Mouse (Mus musculus) erythroblast, embryonic 14.5 days (primary cell): ENCODE measurements around the gene Tfcp2. TPM values are rescaled to one million over a fixed set of nuclear protein-coding genes. Genes with fewer than 3 reads are reported as not detected.
"Not testable (repeated sequence)": the region's sequence is repeated elsewhere in the genome, so short reads cannot be mapped to it uniquely, and the experiment has no call there.

Experiments
- H3K27me3 ChIP-seq: 2 replicates; pipeline ENCODE4 v1.6.1; 2012; ENCODE audit warnings: inconsistent platforms; ENCODE audit not compliant: control insufficient read depth
- H3K36me3 ChIP-seq: 2 replicates; pipeline ENCODE4 v1.6.1; 2012; ENCODE audit warnings: mild to moderate bottlenecking, inconsistent platforms; ENCODE audit not compliant: control insufficient read depth
- H3K4me1 ChIP-seq: 2 replicates; pipeline ENCODE4 v1.6.1; 2012; ENCODE audit warnings: inconsistent platforms; ENCODE audit not compliant: control insufficient read depth
- H3K4me3 ChIP-seq: replicated peaks from 2 replicates; pipeline ENCODE3; 2012; ENCODE audit warnings: moderate library complexity, mild to moderate bottlenecking, inconsistent platforms
- H3K9me3 ChIP-seq: 2 replicates; pipeline ENCODE4 v1.6.1; 2012; ENCODE audit warnings: low read length, inconsistent platforms, mixed read lengths; ENCODE audit not compliant: control insufficient read depth
- GATA1 ChIP-seq: IDR thresholded peaks from 2 replicates; pipeline ENCODE4 v1.6.1; 2012; ENCODE audit warnings: low read length, inconsistent platforms, mixed read lengths
- TAL1 ChIP-seq: IDR thresholded peaks from 3 replicates; pipeline ENCODE4 v1.6.1; 2012; ENCODE audit warnings: low read length, inconsistent platforms, mixed read lengths
- polyA plus RNA-seq: library from polyadenylated mRNA; stranded (reverse); fragments of >175 nt; gene quantifications from 2 replicates; pipeline ENCODE4 v1.2.3, GENCODE M21; 2012

Gene Tfcp2
- polyA plus RNA-seq, 1 experiment: 0.16 TPM

DNA sequence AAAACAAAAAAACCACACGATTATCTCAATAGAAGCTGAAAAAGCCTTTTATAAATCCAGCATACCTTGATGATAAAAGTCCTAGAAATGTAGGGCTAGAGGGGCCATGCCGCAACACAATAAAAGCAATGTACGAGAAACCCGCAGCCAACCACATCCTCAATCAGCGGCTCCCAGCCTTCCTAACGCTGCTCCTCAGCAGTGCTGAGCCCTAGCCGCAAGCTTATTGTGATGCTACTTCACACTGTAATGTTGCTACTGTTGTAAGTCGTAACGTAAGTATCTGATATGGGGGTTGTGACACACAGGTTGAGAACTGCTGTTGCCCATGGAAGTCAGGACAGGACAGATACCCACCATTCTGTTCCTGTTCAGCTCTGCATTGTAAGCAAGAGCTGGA lies 12.4 kb downstream of the Tfcp2 start:
- peaks cover 4% of the 10 kb centered on the region for H3K36me3 ChIP-seq
- peaks cover 2% of the 10 kb centered on the region; the same call in 1 of the 2 replicates for H3K9me3 ChIP-seq
- H3K27me3 ChIP-seq: no peaks in the 10 kb centered on the region
- H3K4me1 ChIP-seq: peaks cover 2% of the 10 kb centered on the region; the same call in 1 of the 2 replicates
- no peak overlapping the region for H3K4me3 ChIP-seq
- TF ChIP-seq GATA1 (no peak), TAL1 (no peak)

DNA sequence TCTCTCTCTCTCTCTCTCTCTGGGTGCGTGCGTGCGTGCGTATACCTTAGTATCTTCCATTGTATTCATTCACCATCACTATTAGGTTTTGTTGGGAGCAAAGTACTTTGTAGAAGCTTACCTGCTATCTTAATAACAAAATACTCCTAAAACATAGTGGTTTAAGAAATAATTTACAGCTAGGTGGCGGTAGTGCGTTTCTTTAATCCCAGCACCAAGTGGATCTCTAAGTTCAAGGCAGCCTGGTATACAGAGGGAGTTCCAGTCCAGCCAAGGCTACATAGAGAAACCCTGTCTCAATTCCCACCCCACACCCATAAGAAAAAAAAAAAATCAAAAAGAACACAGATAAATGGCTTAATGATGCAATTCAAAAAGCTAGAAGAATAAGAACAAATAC lies 13.9 kb downstream of the Tfcp2 start:
- TF ChIP-seq GATA1 (no peak), TAL1 (no peak)
- Histone ChIP-seq H3K36me3 (peaks cover 6% of the 10 kb centered on the region), H3K27me3 (no peaks in the 10 kb centered on the region), H3K4me3 (no peak overlapping the region), H3K9me3 (peaks cover under 1% of the 10 kb centered on the region; the same call in 1 of the 2 replicates), H3K4me1 (peaks cover 2% of the 10 kb centered on the region; the same call in 1 of the 2 replicates)

DNA sequence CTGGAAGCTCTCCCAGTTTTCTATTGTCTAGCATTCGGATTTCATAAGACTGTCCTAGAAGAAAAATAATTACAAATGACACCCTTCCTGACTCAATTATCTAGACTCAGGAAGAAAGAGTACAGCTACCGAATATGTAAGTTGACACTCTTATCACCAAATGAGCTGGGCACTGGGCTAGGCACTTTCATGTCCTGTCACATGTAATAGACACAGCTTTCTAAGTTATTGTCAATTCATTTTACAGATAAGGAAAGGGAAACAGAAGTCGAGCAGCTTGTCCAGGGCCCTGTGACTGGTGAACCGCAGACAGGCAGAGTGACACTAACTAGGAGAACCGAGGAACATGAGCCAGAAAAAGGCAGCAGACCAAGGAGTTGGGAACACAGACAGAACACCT lies 23.9 kb downstream of the Tfcp2 start:
- H3K27me3 ChIP-seq: no peaks in the 10 kb centered on the region
- no peaks in the 10 kb centered on the region for H3K4me1 ChIP-seq
- peaks cover 1% of the 10 kb centered on the region; the same call in 1 of the 2 replicates for H3K36me3 ChIP-seq
- no peak overlapping the region for H3K4me3 ChIP-seq
- TF ChIP-seq TAL1 (no peak), GATA1 (no peak)
- no peaks in the 10 kb centered on the region for H3K9me3 ChIP-seq

DNA sequence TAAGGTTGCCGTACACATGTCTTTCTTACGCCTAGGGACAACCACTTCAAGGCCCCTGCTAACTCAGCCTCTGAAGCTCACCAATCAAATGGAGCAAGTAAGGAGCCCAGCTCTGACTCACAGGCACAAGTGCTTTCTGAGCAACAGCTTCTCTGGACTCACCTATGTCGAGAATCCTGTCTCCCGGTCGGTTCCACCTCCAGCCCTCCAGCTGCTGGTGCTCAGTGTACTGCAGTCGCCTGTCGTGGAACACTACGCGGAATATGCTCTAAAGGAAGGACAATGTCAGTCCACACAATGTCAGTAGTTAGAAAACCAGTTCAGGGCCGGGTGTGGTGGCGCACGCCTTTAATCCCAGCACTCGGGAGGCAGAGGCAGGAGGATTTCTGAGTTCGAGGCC lies 26.4 kb downstream of the Tfcp2 start:
- TF ChIP-seq TAL1 (no peak), GATA1 (no peak)
- peaks cover 2% of the 10 kb centered on the region; the same call in 1 of the 2 replicates for H3K36me3 ChIP-seq
- no peak overlapping the region for H3K4me3 ChIP-seq
- no peaks in the 10 kb centered on the region for H3K4me1 ChIP-seq
- H3K9me3 ChIP-seq: no peaks in the 10 kb centered on the region
- H3K27me3 ChIP-seq: no peaks in the 10 kb centered on the region

DNA sequence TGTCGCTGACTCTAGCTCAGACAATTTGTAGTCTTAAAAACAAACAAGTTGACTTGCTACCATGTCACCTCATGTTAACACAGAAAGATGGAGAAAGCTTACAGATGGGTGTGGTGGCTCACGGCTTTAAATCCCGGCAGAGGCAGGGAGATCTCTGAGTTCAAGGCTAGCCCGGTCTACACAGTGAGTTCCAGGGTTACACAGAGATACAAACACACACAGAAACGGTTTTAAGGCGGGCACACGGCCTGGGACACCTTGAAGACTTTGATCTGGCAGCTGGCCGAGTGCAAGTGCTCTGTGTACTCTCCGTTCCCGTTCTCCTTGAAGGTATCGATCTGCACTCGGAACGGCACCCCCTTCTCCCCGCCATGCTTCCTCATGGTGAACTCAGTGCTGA lies 31.5 kb downstream of the Tfcp2 start:
- TF ChIP-seq TAL1 (no peak), GATA1 (no peak)
- Histone ChIP-seq H3K36me3 (peaks cover 14% of the 10 kb centered on the region), H3K4me1 (no peaks in the 10 kb centered on the region), H3K9me3 (no peaks in the 10 kb centered on the region), H3K4me3 (no peak overlapping the region), H3K27me3 (no peaks in the 10 kb centered on the region)

DNA sequence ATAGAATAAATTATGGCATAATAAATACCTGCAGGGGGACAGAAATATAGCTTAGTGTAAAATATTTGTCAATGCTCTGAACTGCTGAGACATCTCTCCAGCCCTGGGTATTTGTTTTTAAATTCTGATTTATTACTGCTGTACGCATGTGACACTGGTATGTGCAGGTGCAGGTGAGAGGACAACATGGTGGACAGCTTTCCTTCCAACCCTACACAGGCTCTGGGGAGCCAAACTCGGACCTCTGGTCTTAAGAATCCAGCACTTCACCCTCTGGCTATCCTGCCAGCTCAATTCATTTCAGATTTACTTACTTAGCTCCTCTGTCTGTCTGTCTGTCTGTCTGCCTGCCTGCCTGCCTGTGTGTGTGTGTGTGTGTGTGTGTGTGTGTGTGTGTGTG lies 36.7 kb downstream of the Tfcp2 start:
- H3K27me3 ChIP-seq: no peaks in the 10 kb centered on the region
- H3K36me3 ChIP-seq: peaks cover 41% of the 10 kb centered on the region
- no peaks in the 10 kb centered on the region for H3K4me1 ChIP-seq
- TF ChIP-seq TAL1 (no peak), GATA1 (no peak)
- H3K9me3 ChIP-seq: no peaks in the 10 kb centered on the region
- no peak overlapping the region for H3K4me3 ChIP-seq

DNA sequence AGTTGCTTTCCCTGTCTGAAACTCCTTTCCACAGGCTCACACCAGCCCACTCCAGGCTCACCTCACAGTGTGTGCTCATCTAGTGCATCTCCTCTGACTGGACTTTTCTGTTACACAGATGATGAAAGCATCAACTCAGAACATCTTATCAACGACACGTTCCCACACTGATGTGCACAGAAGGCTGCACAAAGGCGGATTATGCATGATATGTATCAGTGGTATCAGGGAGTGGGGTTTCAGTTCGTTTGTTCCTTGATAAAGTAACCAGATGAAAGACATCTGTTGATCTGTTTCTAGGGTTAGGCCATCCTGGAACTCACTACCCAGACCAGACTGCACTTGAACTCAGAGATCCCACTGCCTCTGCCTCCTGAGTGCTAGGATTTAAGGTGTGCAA lies 38.4 kb downstream of the Tfcp2 start:
- Histone ChIP-seq H3K4me3 (no peak overlapping the region), H3K27me3 (no peaks in the 10 kb centered on the region), H3K36me3 (peaks cover 44% of the 10 kb centered on the region), H3K9me3 (no peaks in the 10 kb centered on the region), H3K4me1 (no peaks in the 10 kb centered on the region)
- no peak for TF ChIP-seq GATA1

DNA sequence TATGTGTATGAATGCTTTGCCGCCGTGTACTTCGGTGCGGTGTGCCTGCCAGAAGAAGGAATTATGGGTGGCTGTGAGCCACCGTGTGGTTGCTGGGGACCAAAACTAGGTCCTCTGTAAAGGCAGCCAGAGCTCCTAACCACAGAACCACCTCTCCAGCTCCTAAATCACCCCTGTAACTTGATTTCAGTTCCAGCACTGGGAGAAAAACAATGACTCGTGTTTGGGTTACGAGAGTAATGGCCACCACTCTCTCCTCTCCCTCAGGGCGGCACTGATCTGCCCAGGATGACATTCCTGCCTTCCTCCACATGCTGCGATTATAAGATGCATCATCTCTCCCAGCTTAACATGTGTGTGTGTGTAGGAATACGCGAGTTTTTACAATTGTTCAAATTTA lies 41.7 kb downstream of the Tfcp2 start:
- H3K4me1 ChIP-seq: no peaks in the 10 kb centered on the region
- TF ChIP-seq TAL1 (no peak), GATA1 (no peak)
- peaks cover 47% of the 10 kb centered on the region for H3K36me3 ChIP-seq
- H3K9me3 ChIP-seq: no peaks in the 10 kb centered on the region
- H3K4me3 ChIP-seq: no peak overlapping the region
- no peaks in the 10 kb centered on the region for H3K27me3 ChIP-seq

DNA sequence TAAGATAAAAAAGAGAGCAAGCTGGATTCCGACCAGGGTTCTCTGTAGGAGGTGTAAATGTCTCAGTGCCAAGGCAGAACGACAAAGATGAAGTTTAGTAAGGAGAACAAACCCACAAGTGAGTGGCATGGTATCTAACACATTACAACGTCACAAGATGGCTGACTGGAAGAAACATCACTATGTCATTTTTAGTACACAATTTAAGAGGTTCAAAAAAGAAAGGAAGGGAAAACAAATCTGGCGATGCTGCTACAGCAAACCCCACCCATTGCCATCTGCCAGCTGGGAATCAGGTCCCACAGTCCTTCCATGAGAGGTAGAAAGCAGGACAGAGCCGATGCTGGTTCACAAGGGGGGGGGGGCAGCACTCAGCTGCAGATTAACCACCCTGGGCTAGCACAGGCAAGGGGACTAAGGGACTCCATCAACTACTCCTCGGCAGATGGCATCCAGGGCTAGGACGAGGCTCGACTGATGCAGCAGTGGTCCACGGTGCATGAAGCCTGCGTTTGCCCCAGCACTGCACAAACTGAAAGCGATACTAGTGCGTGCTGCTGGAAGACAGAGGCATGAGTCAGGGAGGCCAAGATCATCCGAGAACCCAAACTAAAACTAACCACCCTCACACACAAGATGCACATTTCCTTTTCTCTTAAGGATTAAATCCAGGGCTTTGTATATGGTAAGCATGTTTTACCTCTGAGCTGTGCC lies 43.2 kb downstream of the Tfcp2 start:
- peaks cover 45% of the 10 kb centered on the region for H3K36me3 ChIP-seq
- no peak overlapping the region for H3K4me3 ChIP-seq
- H3K9me3 ChIP-seq: no peaks in the 10 kb centered on the region
- no peaks in the 10 kb centered on the region for H3K27me3 ChIP-seq
- TF ChIP-seq TAL1: no peak
- no peak for TF ChIP-seq GATA1
- no peaks in the 10 kb centered on the region for H3K4me1 ChIP-seq

DNA sequence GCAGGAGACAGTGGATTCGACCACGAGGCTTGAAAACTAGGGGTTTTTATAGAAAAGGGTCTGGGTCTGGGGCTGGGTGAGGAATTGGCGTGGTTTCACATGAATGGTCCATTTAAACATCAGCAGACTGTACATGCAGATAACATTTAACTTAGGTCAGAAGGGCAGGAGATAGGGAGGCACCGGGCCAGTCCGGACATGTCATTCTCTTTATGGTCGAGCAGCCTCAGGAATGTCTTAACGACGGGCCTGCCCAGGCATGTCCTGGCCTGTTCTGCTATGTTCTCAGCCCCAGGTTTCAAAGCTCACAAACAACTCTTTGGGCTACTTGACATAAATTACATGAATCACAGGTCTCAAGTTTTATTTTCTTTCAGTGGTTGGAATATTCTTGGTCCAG lies 52.3 kb downstream of the Tfcp2 start:
- not testable (repeated sequence) for H3K4me3 ChIP-seq, H3K36me3 ChIP-seq, H3K27me3 ChIP-seq, H3K9me3 ChIP-seq
- H3K4me1 ChIP-seq: peaks cover 11% of the 10 kb centered on the region
